Mouse (Mus musculus) small intestine, adult 2 months (tissue): ENCODE data around the gene Wnt11. TPM values are rescaled to one million over a fixed set of nuclear protein-coding genes. Genes with fewer than 3 reads are reported as not detected.

Source experiments
- H3K27ac ChIP-seq: fragments of 200-500 bp; 2 replicates; pipeline ENCODE4 v1.5.1; 2012; ENCODE audit warnings: low read depth, low read length, control low read depth, inconsistent platforms; ENCODE audit not compliant: insufficient read depth
- H3K27me3 ChIP-seq: fragments of 200-500 bp; 2 replicates; pipeline ENCODE4 v1.6.1; 2012; ENCODE audit warnings: mild to moderate bottlenecking, moderate library complexity, low read length, inconsistent platforms; ENCODE audit not compliant: control insufficient read depth, insufficient read depth
- H3K36me3 ChIP-seq: fragments of 200-500 bp; 2 replicates; pipeline ENCODE4 v1.6.1; 2012; ENCODE audit warnings: mild to moderate bottlenecking, low read length, control low read depth, inconsistent platforms; ENCODE audit not compliant: control insufficient read depth, insufficient read depth
- H3K4me1 ChIP-seq: fragments of 200-500 bp; 2 replicates; pipeline ENCODE4 v1.6.1; 2012; ENCODE audit warnings: low read length, inconsistent platforms, mixed read lengths; ENCODE audit not compliant: control insufficient read depth, insufficient read depth, insufficient read length
- H3K4me3 ChIP-seq: fragments of 200-500 bp; 2 replicates; pipeline ENCODE4 v1.5.1; 2012; ENCODE audit warnings: low read depth, mild to moderate bottlenecking, control low read depth, inconsistent platforms, low read length, moderate library complexity
- CTCF ChIP-seq: fragments of 200-500 bp; IDR thresholded peaks from 2 replicates; pipeline ENCODE4 v1.5.1; 2012; ENCODE audit warnings: low read depth, mild to moderate bottlenecking, control low read depth, inconsistent platforms, low read length, moderate library complexity, mixed read lengths; ENCODE audit not compliant: insufficient replicate concordance, insufficient read length; ENCODE audit errors: extremely low read depth
- POLR2A ChIP-seq: fragments of 200-500 bp; IDR thresholded peaks from 2 replicates; pipeline ENCODE4 v1.6.1; 2012; ENCODE audit warnings: low read depth, mild to moderate bottlenecking, control low read depth, inconsistent platforms, low read length, moderate library complexity
- WGBS: fragments of 180-500 bp; shearing (Covaris S2); methylation state at CpG from one replicate; pipeline ENCODE4 v1.1.7; 2018; 5-methylcytosine and 5-hydroxymethylcytosine counted together
- polyA plus RNA-seq: library from polyadenylated mRNA; depleted of rRNA; stranded (reverse); fragments of >200 nt; gene quantifications from 2 replicates; pipeline ENCODE4 v1.2.3, GENCODE M21; 2012

The Wnt11 gene
- polyA plus RNA-seq, 1 experiment, result 2.8 TPM

GRCm38 (mm10) chr7:98875390-98875990 is 40.6 kb downstream of the Wnt11 start:
- Histone ChIP-seq H3K4me1 (peaks cover 6% of the 10 kb centered on the region; the same call in 1 of the 2 replicates), H3K27me3 (no peaks in the 10 kb centered on the region), H3K36me3 (no peaks in the 10 kb centered on the region), H3K4me3 (no peak overlapping the region), H3K27ac (no peak overlapping the region)
- 56% methylated on average over 13 of the region's 13 CpGs for WGBS
- TF ChIP-seq CTCF (no peak), POLR2A (no peak)

- H3K36me3 ChIP-seq, result no peaks in the 10 kb centered on the region
- 45% methylated on average over 13 of the region's 13 CpGs for WGBS
- H3K27me3 ChIP-seq, result no peaks in the 10 kb centered on the region
- peaks cover 6% of the 10 kb centered on the region; the same call in 1 of the 2 replicates for H3K4me1 ChIP-seq
- H3K4me3 ChIP-seq, result no peak overlapping the region
- H3K27ac ChIP-seq, result no peak overlapping the region
- TF ChIP-seq POLR2A (no peak), CTCF (no peak)
Measured at GRCm38 (mm10) chr7:98876119-98876518, 41.2 kb downstream of the Wnt11 start.

- TF ChIP-seq CTCF (no peak), POLR2A (no peak)
- Histone ChIP-seq H3K4me3 (no peak overlapping the region), H3K27ac (no peak overlapping the region), H3K36me3 (no peaks in the 10 kb centered on the region), H3K27me3 (no peaks in the 10 kb centered on the region), H3K4me1 (peaks cover 6% of the 10 kb centered on the region; the same call in 1 of the 2 replicates)
- WGBS, result 72% methylated on average over 2 of the region's 2 CpGs
Measured at GRCm38 (mm10) chr7:98879176-98879575, 44.3 kb downstream of the Wnt11 start.

GRCm38 (mm10) chr7:98881887-98882286 is 47.0 kb downstream of the Wnt11 start:
- Histone ChIP-seq H3K4me1 (no peaks in the 10 kb centered on the region), H3K27me3 (no peaks in the 10 kb centered on the region), H3K27ac (no peak overlapping the region), H3K36me3 (no peaks in the 10 kb centered on the region), H3K4me3 (no peak overlapping the region)
- 62% methylated on average over 4 of the region's 4 CpGs for WGBS
- TF ChIP-seq CTCF, result peak; percentile 29; the same call in 1 of the 2 replicates
- TF ChIP-seq POLR2A, result no peak

- Histone ChIP-seq H3K27ac (no peak overlapping the region), H3K36me3 (peaks cover 7% of the 10 kb centered on the region; the same call in 1 of the 2 replicates), H3K27me3 (no peaks in the 10 kb centered on the region), H3K4me1 (no peaks in the 10 kb centered on the region; the same call in 1 of the 2 replicates), H3K4me3 (no peak overlapping the region)
- TF ChIP-seq POLR2A (no peak), CTCF (no peak)
- 83% methylated on average over 22 of the region's 22 CpGs for WGBS
Measured at GRCm38 (mm10) chr7:98887811-98888261, 52.9 kb downstream of the Wnt11 start.

GRCm38 (mm10) chr7:98888810-98889209 is 53.9 kb downstream of the Wnt11 start:
- TF ChIP-seq POLR2A (no peak), CTCF (no peak)
- WGBS, result 85% methylated on average over 5 of the region's 5 CpGs
- Histone ChIP-seq H3K4me1 (no peaks in the 10 kb centered on the region; the same call in 1 of the 2 replicates), H3K27me3 (no peaks in the 10 kb centered on the region), H3K36me3 (peaks cover 7% of the 10 kb centered on the region; the same call in 1 of the 2 replicates), H3K4me3 (no peak overlapping the region), H3K27ac (no peak overlapping the region)

- Histone ChIP-seq H3K27me3 (no peaks in the 10 kb centered on the region), H3K27ac (no peak overlapping the region), H3K4me3 (no peak overlapping the region), H3K4me1 (no peaks in the 10 kb centered on the region; the same call in 1 of the 2 replicates), H3K36me3 (peaks cover 7% of the 10 kb centered on the region; the same call in 1 of the 2 replicates)
- 86% methylated on average over 7 of the region's 7 CpGs for WGBS
- TF ChIP-seq POLR2A, result no peak
- no peak for TF ChIP-seq CTCF
Measured at GRCm38 (mm10) chr7:98889211-98889610, 54.3 kb downstream of the Wnt11 start.

- TF ChIP-seq CTCF (no peak), POLR2A (no peak)
- 0 out of 2 replicates have a peak, but pooled peaks cover under 1% of the 10 kb centered on the region for H3K36me3 ChIP-seq
- H3K4me1 ChIP-seq, result no peaks in the 10 kb centered on the region; the same call in 1 of the 2 replicates
- no peak overlapping the region for H3K4me3 ChIP-seq
- WGBS, result 81% methylated on average over 5 of the region's 5 CpGs
- no peaks in the 10 kb centered on the region for H3K27me3 ChIP-seq
- H3K27ac ChIP-seq, result no peak overlapping the region
Measured at GRCm38 (mm10) chr7:98893144-98893543, 58.2 kb downstream of the Wnt11 start.
